Mouse (Mus musculus) hindbrain, embryonic 15.5 days (tissue): ENCODE measurements at regions not wholly inside any gene's neighbourhood (a gene's known extent, or its start where the extent isn't known, plus 50 kb on each side); places are given as distances from the start of the nearest gene placed in this dataset.

ENCODE experiments used
- ATAC-seq: fragments of 200-750 bp; cut with Nextera tagmentation; 2 replicates; pipeline ENCODE4 v1.8.0; 2017; ENCODE audit warnings: low read depth, moderate number of reproducible peaks, moderate TSS enrichment; ENCODE audit not compliant: low FRiP score
- H3K27ac ChIP-seq: fragments of 300-500 bp; sonication (generic); replicated peaks from 2 replicates; pipeline ENCODE4 v1.5.1; 2015; ENCODE audit warnings: mild to moderate bottlenecking, inconsistent platforms
- H3K27me3 ChIP-seq: fragments of 300-500 bp; sonication (generic); 2 replicates; pipeline ENCODE4 v1.6.1; 2015; ENCODE audit warnings: control low read depth, inconsistent platforms
- H3K36me3 ChIP-seq: fragments of 300-500 bp; sonication (generic); 2 replicates; pipeline ENCODE4 v1.6.1; 2015; ENCODE audit warnings: control low read depth, inconsistent platforms
- H3K4me1 ChIP-seq: fragments of 300-500 bp; sonication (generic); replicated peaks from 2 replicates; pipeline ENCODE4 v1.6.1; 2015; ENCODE audit warnings: control low read depth, inconsistent platforms
- H3K4me2 ChIP-seq: fragments of 300-500 bp; sonication (generic); 2 replicates; pipeline ENCODE4 v1.6.1; 2015; ENCODE audit warnings: moderate library complexity, mild to moderate bottlenecking, inconsistent platforms
- H3K4me3 ChIP-seq: fragments of 300-500 bp; sonication (generic); 2 replicates; pipeline ENCODE4 v1.5.1; 2015; ENCODE audit warnings: mild to moderate bottlenecking, inconsistent platforms
- H3K9ac ChIP-seq: fragments of 300-500 bp; sonication (generic); 2 replicates; pipeline ENCODE4 v1.6.1; 2015; ENCODE audit warnings: inconsistent platforms
- H3K9me3 ChIP-seq: fragments of 300-500 bp; sonication (generic); 2 replicates; pipeline ENCODE4 v1.6.1; 2016; ENCODE audit warnings: control low read depth, inconsistent platforms
- WGBS: fragments of 180-500 bp; shearing (Covaris S2); methylation state at CpG from one replicate; pipeline ENCODE4 v1.1.7; 2015; 5-methylcytosine and 5-hydroxymethylcytosine counted together

- WGBS: 79% methylated on average over 9 of the region's 9 CpGs
Observed at GRCm38 (mm10) chr8:103855291-103855690, 246.1 kb upstream of the Cdh5 start.

GRCm38 (mm10) chr8:103859130-103859529 lies 242.3 kb upstream of the Cdh5 start:
- no peaks in the 10 kb centered on the region for H3K4me1 ChIP-seq
- 96% methylated on average over 1 of the region's 1 CpGs for WGBS

More at GRCm38 (mm10) chr8:103855291-103855690, 246.1 kb upstream of the Cdh5 start:
- H3K9ac ChIP-seq: no peak overlapping the region
- H3K27me3 ChIP-seq: no peaks in the 10 kb centered on the region
- no peaks in the 10 kb centered on the region for H3K9me3 ChIP-seq
- H3K27ac ChIP-seq: no peak overlapping the region
- H3K4me1 ChIP-seq: no peaks in the 10 kb centered on the region
- no peak overlapping the region for H3K4me2 ChIP-seq
- ATAC-seq: no peak
- H3K4me3 ChIP-seq: no peak overlapping the region
- no peaks in the 10 kb centered on the region for H3K36me3 ChIP-seq

GRCm38 (mm10) chr8:103873598-103874502 lies 227.6 kb upstream of the Cdh5 start:
- Histone ChIP-seq H3K4me3 (no peak overlapping the region), H3K27ac (no peak overlapping the region), H3K36me3 (no peaks in the 10 kb centered on the region), H3K27me3 (no peaks in the 10 kb centered on the region), H3K9me3 (no peaks in the 10 kb centered on the region), H3K4me2 (no peak overlapping the region), H3K4me1 (peaks cover 17% of the 10 kb centered on the region), H3K9ac (no peak overlapping the region)
- WGBS: 22% methylated on average over 7 of the region's 7 CpGs
- ATAC-seq: peak; percentile 60

More at GRCm38 (mm10) chr8:103859130-103859529, 242.3 kb upstream of the Cdh5 start:
- Histone ChIP-seq H3K4me3 (no peak overlapping the region), H3K27ac (no peak overlapping the region), H3K9ac (no peak overlapping the region), H3K27me3 (no peaks in the 10 kb centered on the region), H3K9me3 (no peaks in the 10 kb centered on the region), H3K4me2 (no peak overlapping the region), H3K36me3 (no peaks in the 10 kb centered on the region)
- no peak for ATAC-seq

- H3K9me3 ChIP-seq: no peaks in the 10 kb centered on the region
- H3K4me1 ChIP-seq: peaks cover 17% of the 10 kb centered on the region
- no peak overlapping the region for H3K4me2 ChIP-seq
- 47% methylated on average over 8 of the region's 8 CpGs for WGBS
- H3K9ac ChIP-seq: no peak overlapping the region
- H3K36me3 ChIP-seq: no peaks in the 10 kb centered on the region
- ATAC-seq: no peak
- H3K4me3 ChIP-seq: no peak overlapping the region
- H3K27me3 ChIP-seq: no peaks in the 10 kb centered on the region
- H3K27ac ChIP-seq: no peak overlapping the region
Observed at GRCm38 (mm10) chr8:103874506-103874905, 226.9 kb upstream of the Cdh5 start.

GRCm38 (mm10) chr8:103879505-103879904 lies 221.9 kb upstream of the Cdh5 start:
- Histone ChIP-seq H3K9ac (no peak overlapping the region), H3K27ac (no peak overlapping the region), H3K36me3 (no peaks in the 10 kb centered on the region), H3K4me3 (no peak overlapping the region), H3K4me2 (no peak overlapping the region), H3K9me3 (no peaks in the 10 kb centered on the region), H3K4me1 (peaks cover 5% of the 10 kb centered on the region), H3K27me3 (no peaks in the 10 kb centered on the region)
- WGBS: 87% methylated on average over 2 of the region's 2 CpGs
- no peak for ATAC-seq

GRCm38 (mm10) chr8:103880431-103881145 lies 220.8 kb upstream of the Cdh5 start:
- H3K9me3 ChIP-seq: no peaks in the 10 kb centered on the region
- WGBS: 89% methylated on average over 14 of the region's 14 CpGs
- H3K4me1 ChIP-seq: 0 out of 2 replicates have a peak, but pooled peaks cover 3% of the 10 kb centered on the region
- H3K4me3 ChIP-seq: no peak overlapping the region
- no peak overlapping the region for H3K4me2 ChIP-seq
- no peak for ATAC-seq
- no peak overlapping the region for H3K9ac ChIP-seq
- H3K27ac ChIP-seq: no peak overlapping the region
- no peaks in the 10 kb centered on the region for H3K36me3 ChIP-seq
- no peaks in the 10 kb centered on the region for H3K27me3 ChIP-seq

GRCm38 (mm10) chr8:103881146-103881486 lies 220.3 kb upstream of the Cdh5 start:
- ATAC-seq: no peak
- no peaks in the 10 kb centered on the region for H3K27me3 ChIP-seq
- H3K27ac ChIP-seq: no peak overlapping the region
- no peak overlapping the region for H3K4me3 ChIP-seq
- no peak overlapping the region for H3K4me2 ChIP-seq
- no peaks in the 10 kb centered on the region for H3K9me3 ChIP-seq
- H3K4me1 ChIP-seq: 0 out of 2 replicates have a peak, but pooled peaks cover 3% of the 10 kb centered on the region
- no peak overlapping the region for H3K9ac ChIP-seq
- 74% methylated on average over 3 of the region's 3 CpGs for WGBS
- no peaks in the 10 kb centered on the region for H3K36me3 ChIP-seq

GRCm38 (mm10) chr8:103884873-103885780 lies 216.3 kb upstream of the Cdh5 start:
- no peak for ATAC-seq
- no peak overlapping the region for H3K4me3 ChIP-seq
- WGBS: 92% methylated on average over 12 of the region's 12 CpGs
- H3K9me3 ChIP-seq: no peaks in the 10 kb centered on the region
- H3K4me2 ChIP-seq: no peak overlapping the region
- H3K9ac ChIP-seq: no peak overlapping the region
- no peak overlapping the region for H3K27ac ChIP-seq
- no peaks in the 10 kb centered on the region for H3K4me1 ChIP-seq
- no peaks in the 10 kb centered on the region for H3K27me3 ChIP-seq
- H3K36me3 ChIP-seq: no peaks in the 10 kb centered on the region

- no peaks in the 10 kb centered on the region for H3K36me3 ChIP-seq
- H3K4me1 ChIP-seq: no peaks in the 10 kb centered on the region
- no peak overlapping the region for H3K9ac ChIP-seq
- no peak overlapping the region for H3K27ac ChIP-seq
- no peak overlapping the region for H3K4me2 ChIP-seq
- H3K27me3 ChIP-seq: no peaks in the 10 kb centered on the region
- H3K9me3 ChIP-seq: no peaks in the 10 kb centered on the region
- no peak overlapping the region for H3K4me3 ChIP-seq
- WGBS: 79% methylated on average over 6 of the region's 6 CpGs
- ATAC-seq: no peak
Observed at GRCm38 (mm10) chr8:103894589-103894988, 206.8 kb upstream of the Cdh5 start.

GRCm38 (mm10) chr8:103895132-103895531 lies 206.3 kb upstream of the Cdh5 start:
- no peak overlapping the region for H3K4me2 ChIP-seq
- 86% methylated on average over 6 of the region's 6 CpGs for WGBS
- H3K9ac ChIP-seq: no peak overlapping the region
- H3K27me3 ChIP-seq: no peaks in the 10 kb centered on the region
- no peak for ATAC-seq
- H3K27ac ChIP-seq: no peak overlapping the region
- H3K4me1 ChIP-seq: no peaks in the 10 kb centered on the region
- H3K4me3 ChIP-seq: no peak overlapping the region
- no peaks in the 10 kb centered on the region for H3K36me3 ChIP-seq
- no peaks in the 10 kb centered on the region for H3K9me3 ChIP-seq

- Histone ChIP-seq H3K4me2 (no peak overlapping the region), H3K9me3 (no peaks in the 10 kb centered on the region), H3K4me3 (no peak overlapping the region), H3K27me3 (no peaks in the 10 kb centered on the region), H3K9ac (no peak overlapping the region), H3K36me3 (no peaks in the 10 kb centered on the region), H3K27ac (no peak overlapping the region), H3K4me1 (no peaks in the 10 kb centered on the region)
- ATAC-seq: no peak
- WGBS: 82% methylated on average over 7 of the region's 7 CpGs
Observed at GRCm38 (mm10) chr8:103897463-103897862, 204.0 kb upstream of the Cdh5 start.
